Mouse (Mus musculus) gastrocnemius, adult 8-10 months (tissue): ENCODE data around the gene Gimap5. TPM values are rescaled to one million over a fixed set of nuclear protein-coding genes. Genes with fewer than 3 reads are reported as not detected.

Experiments
- total RNA-seq, 4 experiments: library from RNA; stranded (reverse); gene quantifications; 2 replicates each; pipeline ENCODE4 v1.2.4; 2022

Gene Gimap5
- total RNA-seq, 4 experiments from 2014 or later: 0.82 to 1.5 (median 1.2) TPM

Other genes with a start within 250 kb of the Gimap5 start
- gene Atp6v0e2, start 208.6 kb upstream of the Gimap5 start, total RNA-seq: 10 to 100 TPM; 41.6 to 49.2 (median 43.6) TPM
- 10 to 100 TPM; 20.8 to 25.0 (median 22.9) TPM for gene Lrrc61, start 191.4 kb upstream of the Gimap5 start, total RNA-seq
- gene Rarres2, start 173.4 kb upstream of the Gimap5 start, total RNA-seq: 10 to 100 TPM in 2 of 4 experiments, 1 to 10 TPM in 2; 7.5 to 24.6 (median 14.4) TPM
- not detected for gene Gm45021, start 156.6 kb upstream of the Gimap5 start, total RNA-seq
- 10 to 100 TPM; 28.9 to 35.0 (median 33.6) TPM for gene Repin1, start 152.3 kb upstream of the Gimap5 start, total RNA-seq
- 1 to 10 TPM in 2 of 4 experiments, not detected in 2; 4.4 to 9.4 TPM for gene Gm44965, start 152.3 kb upstream of the Gimap5 start, total RNA-seq
- 10 to 100 TPM in 2 of 4 experiments, 1 to 10 TPM in 2; 8.8 to 12.1 (median 9.9) TPM for gene Zfp775, start 144.1 kb upstream of the Gimap5 start, total RNA-seq
- gene AI854703, start 119.4 kb upstream of the Gimap5 start, total RNA-seq: 1 to 10 TPM in 1 of 4 experiments, under 1 TPM in 3; 0.56 to 1.2 (median 0.71) TPM
- gene Gimap8, start 99.0 kb upstream of the Gimap5 start, total RNA-seq: 1 to 10 TPM; 1.3 to 2.0 (median 1.5) TPM
- 1 to 10 TPM in 1 of 4 experiments, under 1 TPM in 3; 0.40 to 1.0 (median 0.62) TPM for gene Gimap9, start 70.1 kb upstream of the Gimap5 start, total RNA-seq
- 1 to 10 TPM; 2.5 to 4.5 (median 3.9) TPM for gene Gimap4, start 61.6 kb upstream of the Gimap5 start, total RNA-seq
- 1 to 10 TPM; 8.4 to 9.9 (median 9.1) TPM for gene Gimap6, start 38.0 kb upstream of the Gimap5 start, total RNA-seq
- 1 to 10 TPM in 3 of 4 experiments, not detected in 1; 1.2 to 2.4 (median 1.4) TPM for gene Gm28053, start 27.6 kb upstream of the Gimap5 start, total RNA-seq
- not detected for gene Gimap7, start 27.6 kb upstream of the Gimap5 start, total RNA-seq
- 1 to 10 TPM; 1.5 to 3.1 (median 2.2) TPM for gene Gimap1, start 7.1 kb upstream of the Gimap5 start, total RNA-seq
- gene Gimap3, start 24.7 kb downstream of the Gimap5 start, total RNA-seq: not detected
- 1 to 10 TPM; 1.3 to 4.8 (median 2.7) TPM for gene Tmem176a, start 94.7 kb downstream of the Gimap5 start, total RNA-seq
- gene Tmem176b, start 95.3 kb downstream of the Gimap5 start, total RNA-seq: 10 to 100 TPM in 1 of 4 experiments, 1 to 10 TPM in 3; 4.1 to 10.1 (median 7.2) TPM
- not detected for gene Aoc1, start 126.7 kb downstream of the Gimap5 start, total RNA-seq
- not detected for gene 1600015I10Rik, start 183.7 kb downstream of the Gimap5 start, total RNA-seq
- not detected for gene Doxl2, start 228.8 kb downstream of the Gimap5 start, total RNA-seq
- gene Svs1, start 240.7 kb downstream of the Gimap5 start, total RNA-seq: not detected